Mouse (Mus musculus) cerebellum, postnatal 36 days (tissue): Measurements from ENCODE around the gene Rin2.
"Not testable (repeated sequence)": the region's sequence is repeated elsewhere in the genome, so short reads cannot be mapped to it uniquely, and the experiment has no call there.

Source experiments
- DNase-seq, 2 experiments: peaks; one replicate each; pipeline ENCODE4 v3.0.0; 2021 to 2022; ENCODE audit warnings: mixed read lengths in 2 of 2

Gene Rin2

GRCm38 (mm10) chr2:145903061-145903901 is 228.3 kb downstream of the Rin2 start:
- peak; percentile 91 to 92 for DNase-seq

- no peak for DNase-seq
Observed at GRCm38 (mm10) chr2:145903983-145904616, 229.1 kb downstream of the Rin2 start.

DNA sequence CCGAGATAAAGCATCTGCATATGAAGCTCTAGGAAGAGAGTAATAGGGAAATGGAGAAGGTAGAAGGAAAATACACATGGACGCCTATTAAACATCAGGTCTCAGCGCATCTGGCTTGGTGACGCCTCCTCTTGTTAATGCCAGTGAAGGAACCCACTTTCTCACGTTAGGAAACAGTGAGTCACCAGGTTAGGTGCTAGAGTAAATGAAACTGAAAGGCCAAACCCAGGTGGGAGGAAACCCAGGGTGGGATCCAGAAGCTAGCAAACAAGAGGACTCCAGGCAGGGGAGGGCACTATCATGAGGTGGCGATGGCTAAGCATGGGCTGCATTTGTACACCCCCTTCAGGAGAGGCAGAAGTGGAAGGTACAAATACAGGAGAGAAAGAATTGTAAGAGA is 230.1 kb downstream of the Rin2 start:
- no peak for DNase-seq

GRCm38 (mm10) chr2:145905884-145906283 is 230.9 kb downstream of the Rin2 start:
- DNase-seq, result not testable (repeated sequence)

- DNase-seq, result no peak
Observed at GRCm38 (mm10) chr2:145920941-145921650, 246.1 kb downstream of the Rin2 start.

GRCm38 (mm10) chr2:145934339-145935231 is 259.6 kb downstream of the Rin2 start, which contains the start of the genes Cfap61 and Crnkl1:
Cfap61 (plus strand) TSS chr2:145934784.
Crnkl1 (minus strand) TSS chr2:145935014.
- DNase-seq, result peak; percentile 91 to 94

DNA sequence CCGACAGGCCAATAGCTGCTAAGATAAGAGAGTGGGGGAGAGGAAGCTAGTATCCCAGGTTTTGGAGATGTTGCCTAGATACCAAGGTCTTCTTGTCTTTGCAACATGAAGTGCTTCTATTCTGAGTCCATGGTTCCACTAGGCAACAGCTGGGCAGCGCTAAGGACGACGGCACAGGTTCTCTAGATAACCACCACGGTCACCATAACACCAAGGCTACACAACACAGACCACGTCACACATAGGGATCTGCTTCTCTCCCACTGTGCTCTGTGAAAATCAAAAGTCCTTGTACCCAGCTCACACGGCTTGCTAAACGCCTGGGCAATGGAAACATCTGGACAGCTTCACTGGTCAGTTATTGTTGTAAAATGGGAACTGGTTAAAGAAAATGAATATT is 262.0 kb downstream of the Rin2 start:
- no peak for DNase-seq
